Mouse (Mus musculus) CH12F3 (cell line): Measurements from ENCODE around the gene Allc.

ENCODE experiments used
- in situ Hi-C: fragments of 300-500 bp; cut with MboI; formaldehyde crosslinking; loops from 2 replicates; pipeline ENCODE4 v1.14.3; 2020; ENCODE audit warnings: low sequenced_read_pairs

Gene Allc

DNA sequence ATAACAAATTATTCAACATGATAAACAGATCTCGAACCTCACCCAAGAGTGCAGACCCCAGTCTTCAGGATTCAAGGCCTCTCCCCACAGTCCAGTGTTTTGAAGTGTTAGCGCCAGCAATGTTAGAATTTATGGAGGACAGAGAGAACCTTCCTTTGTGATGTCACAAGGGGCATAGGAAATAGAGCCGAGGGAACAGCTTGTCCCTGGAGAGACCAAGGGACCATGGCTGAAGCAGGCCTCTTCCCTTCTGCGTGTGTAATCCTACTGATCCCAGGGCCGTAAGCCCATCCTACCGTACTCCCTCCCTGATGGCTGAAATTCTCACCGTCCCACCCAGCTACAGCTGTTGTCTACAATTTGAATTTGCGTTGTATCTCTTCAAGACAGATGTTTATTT is at the start of gene Allc:
Gene Allc (minus strand): TSS at position 101 of the 400 bp plus-strand sequence.
- in situ Hi-C loops, result loop anchor here (25.0 kb wide), 1 partner anchor 1280 kb away; no protein-coding TSS in a partner anchor

DNA sequence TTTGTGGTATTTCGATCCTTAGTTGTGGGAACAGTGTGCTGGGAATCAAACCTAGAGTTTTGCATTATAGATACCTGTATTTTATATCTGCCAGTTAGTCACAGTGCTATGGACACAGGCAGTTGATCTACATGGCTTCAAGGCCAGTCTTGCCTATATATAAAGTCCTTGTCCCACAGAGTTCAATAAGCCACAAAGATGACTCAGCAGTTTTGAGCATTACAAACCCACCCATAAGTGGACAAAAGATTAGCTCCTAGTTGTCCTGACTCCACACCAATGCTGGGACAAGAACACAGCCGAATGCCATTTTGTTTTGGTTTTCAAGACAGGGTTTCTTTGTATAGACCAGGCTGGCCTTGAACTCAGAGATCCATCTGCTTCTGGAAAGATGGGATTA is 46.1 kb upstream of the Allc start:
- in situ Hi-C loops, result no loop called here

DNA sequence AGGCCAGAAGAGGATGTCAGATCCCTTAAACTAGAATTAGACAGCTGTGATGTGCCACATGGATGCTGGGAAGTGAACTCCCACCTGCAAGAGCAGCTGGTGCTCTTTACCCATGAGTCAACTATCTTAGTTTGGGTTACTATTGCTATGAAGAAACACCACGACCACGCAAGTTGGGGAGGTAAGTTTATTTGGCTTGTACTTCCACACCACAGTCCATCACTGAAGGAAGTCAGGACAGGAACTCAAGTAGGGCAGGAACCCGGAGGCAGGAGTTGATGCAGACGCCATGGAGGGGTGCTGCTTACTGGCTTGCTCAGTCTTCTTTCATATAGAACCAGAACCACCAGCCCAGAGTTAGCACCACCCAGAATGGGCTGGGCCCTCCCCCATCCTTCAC is 44.8 kb upstream of the Allc start:
- in situ Hi-C loops, result no loop called here

DNA sequence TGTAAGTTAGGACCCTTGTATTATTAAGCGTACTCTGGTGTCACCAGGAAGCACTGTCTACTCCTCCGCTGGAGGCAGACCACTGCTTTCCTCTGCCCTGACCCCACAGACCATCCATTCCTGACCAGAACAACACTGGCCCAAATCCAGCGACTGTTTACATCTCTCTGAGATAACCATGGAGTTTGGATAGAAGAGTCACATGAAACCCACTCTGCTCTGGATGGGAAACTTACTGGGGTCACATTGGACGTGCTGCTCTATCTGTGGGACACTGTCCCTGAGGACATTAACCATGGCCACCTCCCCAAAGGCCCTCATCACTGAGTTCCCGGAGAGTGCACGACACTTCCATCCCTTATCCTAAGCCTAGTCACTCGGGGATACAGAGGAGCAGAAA is 43.1 kb upstream of the Allc start:
- in situ Hi-C loops, result no loop called here

DNA sequence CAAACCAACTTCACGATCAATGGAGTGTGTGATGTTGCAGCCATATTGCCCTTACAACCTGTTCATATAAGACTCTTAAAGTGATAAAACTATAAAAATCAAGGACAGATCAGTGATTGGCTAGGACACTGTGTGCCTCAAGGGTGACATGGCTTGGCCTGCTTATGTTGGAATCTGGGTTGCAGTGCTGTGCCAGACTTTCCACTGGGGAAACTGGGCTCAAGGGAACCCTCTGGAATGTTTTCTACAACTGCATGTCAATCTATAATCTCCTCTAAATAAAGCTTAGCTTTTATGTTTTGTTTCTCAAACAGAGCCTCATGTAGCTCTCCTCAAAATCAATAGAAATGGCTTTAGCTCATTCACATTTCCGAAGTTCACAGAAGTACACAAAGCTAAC is 41.9 kb upstream of the Allc start:
- in situ Hi-C loops, result loop anchor here (25.0 kb wide), 1 partner anchor 663 kb away; no protein-coding TSS in a partner anchor

DNA sequence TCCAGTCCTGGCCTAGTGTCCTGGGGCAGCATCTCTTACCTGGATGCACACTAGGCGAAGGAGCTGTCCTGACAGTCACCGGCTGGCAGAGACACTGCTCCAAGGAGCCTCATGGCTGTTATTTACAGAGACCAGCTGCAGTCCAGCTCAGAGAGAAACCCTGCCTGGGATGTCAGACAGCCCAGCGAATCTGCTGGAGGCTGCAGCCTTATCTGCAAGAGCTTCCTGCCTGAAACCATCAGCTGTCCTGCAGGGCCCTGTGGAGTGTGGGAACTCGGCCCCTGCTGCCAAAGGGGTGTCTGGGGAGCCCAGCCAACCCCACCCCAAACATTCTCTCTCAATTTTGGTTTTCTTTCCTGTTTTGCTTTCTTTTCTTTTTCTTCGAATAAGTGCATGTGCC is 40.9 kb upstream of the Allc start, which contains the start of gene Colec11:
Gene Colec11 (minus strand): TSS at position 183 of the 400 bp plus-strand sequence.
- in situ Hi-C loops, result loop anchor here (25.0 kb wide), 1 partner anchor 664 kb away; no protein-coding TSS in a partner anchor

DNA sequence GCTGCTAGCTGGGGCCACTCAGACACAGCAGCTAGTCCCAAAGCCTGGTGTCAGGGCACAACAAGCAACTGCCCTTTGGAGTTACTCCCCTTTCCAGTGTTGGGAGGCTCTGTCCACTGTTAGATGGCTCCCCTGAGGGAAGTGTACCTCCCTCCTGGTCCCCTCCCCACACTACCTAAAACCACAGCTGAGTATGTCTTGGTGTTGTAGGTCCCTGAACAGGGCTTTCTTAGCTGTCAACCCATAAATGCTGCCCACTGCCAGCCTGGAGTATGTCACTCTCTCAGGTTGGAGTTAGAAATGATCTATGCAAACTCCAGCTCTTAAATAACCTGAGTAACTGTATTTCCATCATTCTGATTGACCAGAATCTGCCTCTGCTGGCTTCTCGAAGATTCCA is 40.3 kb upstream of the Allc start:
- in situ Hi-C loops, result loop anchor here (25.0 kb wide), 1 partner anchor 665 kb away; no protein-coding TSS in a partner anchor

DNA sequence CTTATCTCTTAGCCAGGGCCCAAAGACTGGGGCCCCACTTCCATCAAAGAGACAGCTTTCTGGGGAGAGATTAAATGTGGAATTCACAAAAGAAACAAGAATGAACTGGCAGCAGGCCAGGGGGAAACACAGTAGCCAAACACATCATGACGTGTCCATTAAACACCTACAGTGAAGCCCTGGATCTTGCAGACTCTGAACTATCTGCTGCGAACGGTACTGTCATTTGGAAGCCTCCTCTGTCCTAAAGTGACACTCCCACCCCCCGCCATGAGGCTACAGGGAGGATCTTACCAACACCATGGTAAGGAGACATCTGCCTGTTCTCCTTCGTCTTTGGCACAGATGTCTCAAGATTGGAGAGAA is 39.8 kb upstream of the Allc start:
- in situ Hi-C loops, result loop anchor here (25.0 kb wide), 1 partner anchor 665 kb away; no protein-coding TSS in a partner anchor

DNA sequence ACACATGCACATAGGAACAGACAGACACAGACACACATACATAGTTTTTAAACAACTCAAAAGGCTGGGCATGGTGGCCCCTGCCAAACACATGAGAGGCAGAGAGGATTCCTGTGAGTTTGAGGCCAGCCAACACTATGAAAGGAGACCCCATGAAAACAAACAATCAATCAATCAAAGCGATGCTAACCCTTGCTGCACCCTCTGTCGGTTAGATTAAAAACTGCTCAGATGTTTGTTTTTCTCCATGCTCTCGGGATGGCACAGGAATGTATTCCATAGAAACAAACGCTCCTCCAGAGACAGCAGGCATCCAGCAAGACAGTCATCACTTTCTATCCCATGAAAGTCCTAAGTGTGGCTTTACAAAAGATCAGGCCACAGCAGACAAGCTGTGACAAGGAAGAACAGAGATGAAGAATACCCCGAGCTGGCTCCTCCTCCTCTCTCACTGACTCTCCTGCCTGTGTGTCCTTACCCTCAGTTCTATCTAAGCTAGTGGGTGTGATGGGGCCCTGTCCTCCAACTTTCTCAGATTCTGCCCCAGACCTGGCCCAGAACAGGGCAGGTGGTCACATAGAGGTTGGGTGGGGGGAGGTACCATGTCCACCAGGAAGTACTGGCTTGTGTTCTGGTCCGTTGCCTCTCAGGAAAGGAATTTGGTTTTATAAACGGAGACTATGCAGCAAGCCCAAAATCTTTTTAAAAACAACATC is 39.3 kb upstream of the Allc start:
- in situ Hi-C loops, result loop anchor here (25.0 kb wide), 1 partner anchor 666 kb away; no protein-coding TSS in a partner anchor

DNA sequence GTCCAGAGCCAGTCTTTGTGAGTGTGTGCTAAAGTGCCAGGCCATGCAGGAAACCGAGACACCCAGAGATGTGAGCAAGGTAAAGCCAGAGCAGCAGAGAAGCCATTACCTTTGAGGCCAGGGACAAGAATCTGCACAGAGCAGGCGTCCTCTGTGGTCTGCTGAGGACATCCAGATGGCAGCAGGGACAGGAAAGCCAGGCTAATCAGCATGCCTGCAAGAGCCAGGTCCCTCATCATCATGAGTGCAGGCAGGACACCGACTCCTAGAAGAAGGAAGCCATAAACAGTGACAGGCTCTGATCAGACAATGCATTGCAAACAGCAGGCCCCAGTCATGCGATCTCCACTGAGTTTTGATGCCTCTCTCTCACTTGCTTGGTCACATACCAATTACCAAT is 35.0 kb upstream of the Allc start:
- in situ Hi-C loops, result loop anchor here (25.0 kb wide), 1 partner anchor 670 kb away; no protein-coding TSS in a partner anchor

DNA sequence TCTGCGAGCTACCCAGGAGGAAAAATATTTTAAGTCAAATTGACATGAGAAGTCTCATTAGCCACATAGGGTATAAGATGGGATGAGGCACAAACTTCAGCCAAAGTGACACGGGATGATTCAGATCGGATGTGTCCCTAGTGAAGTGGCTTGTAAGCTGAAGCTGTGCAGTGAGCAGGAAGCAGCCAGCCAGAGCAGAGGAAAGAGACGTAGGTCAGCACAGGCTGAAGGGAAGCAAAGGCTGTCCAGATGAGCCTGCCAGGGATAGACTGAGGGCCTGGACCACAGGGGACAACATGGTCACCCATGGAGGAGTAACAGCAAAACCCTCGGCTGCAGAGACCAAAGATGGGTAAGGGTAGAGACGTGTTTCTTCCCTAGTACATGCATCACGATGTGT is 32.1 kb upstream of the Allc start:
- in situ Hi-C loops, result loop anchor here (25.0 kb wide), 1 partner anchor 673 kb away; no protein-coding TSS in a partner anchor

DNA sequence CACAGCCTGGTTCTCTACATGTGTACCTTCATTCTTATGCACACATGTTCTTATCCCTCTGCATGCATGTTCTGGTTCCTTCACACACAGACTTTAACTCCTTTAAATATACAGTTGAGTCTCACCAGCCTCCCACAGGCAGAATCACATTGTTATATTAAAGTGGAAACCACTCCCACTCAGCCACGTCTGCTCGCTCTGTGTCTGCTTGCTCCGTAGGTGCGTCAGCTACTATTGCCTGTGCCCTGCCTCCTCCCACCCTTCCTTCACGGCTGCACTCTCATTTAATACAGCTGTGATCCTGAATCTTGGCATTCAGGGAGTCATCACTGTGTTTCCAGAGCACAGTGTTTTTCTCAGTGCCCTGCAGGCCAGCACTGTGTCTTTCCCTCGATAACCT is 30.1 kb upstream of the Allc start:
- in situ Hi-C loops, result loop anchor here (25.0 kb wide), 1 partner anchor 675 kb away; no protein-coding TSS in a partner anchor

DNA sequence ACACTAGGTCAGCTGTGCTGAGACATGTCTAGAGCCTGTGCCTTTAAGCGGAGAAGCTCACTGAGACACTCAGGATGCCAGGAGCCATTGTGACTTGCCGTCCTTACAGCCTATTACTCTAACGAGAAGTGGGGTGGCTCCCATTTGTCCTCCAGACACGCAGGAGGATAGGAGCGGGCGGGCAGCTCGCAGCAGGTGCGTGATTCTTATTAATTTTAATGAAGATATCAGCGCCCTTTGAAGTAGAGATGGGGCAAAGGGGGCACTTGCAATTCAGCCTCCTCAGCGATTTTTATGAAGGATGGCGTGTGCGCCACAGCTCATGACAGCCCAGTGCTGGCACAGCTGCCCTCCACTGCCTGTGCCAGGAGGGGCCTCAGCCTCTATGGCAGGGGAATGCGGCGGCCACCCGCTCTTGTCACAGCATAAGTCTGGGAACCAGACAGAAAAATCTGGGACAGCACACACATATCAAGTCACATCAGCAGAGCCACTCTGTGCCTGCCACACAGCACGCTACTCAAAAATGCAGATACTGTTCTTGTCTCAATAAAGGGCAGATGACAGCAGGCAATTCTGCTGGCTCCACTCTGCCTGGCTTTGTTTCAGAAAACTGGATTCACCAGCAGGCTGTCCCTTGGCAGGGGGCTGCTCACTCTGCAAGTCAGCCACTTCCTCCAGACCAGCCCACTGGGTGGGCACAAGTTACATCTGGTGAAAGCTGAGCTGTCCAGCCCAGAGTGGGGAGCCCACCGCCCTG is 25.4 kb upstream of the Allc start:
- in situ Hi-C loops, result loop anchor here (25.0 kb wide), 1 partner anchor 680 kb away; no protein-coding TSS in a partner anchor

DNA sequence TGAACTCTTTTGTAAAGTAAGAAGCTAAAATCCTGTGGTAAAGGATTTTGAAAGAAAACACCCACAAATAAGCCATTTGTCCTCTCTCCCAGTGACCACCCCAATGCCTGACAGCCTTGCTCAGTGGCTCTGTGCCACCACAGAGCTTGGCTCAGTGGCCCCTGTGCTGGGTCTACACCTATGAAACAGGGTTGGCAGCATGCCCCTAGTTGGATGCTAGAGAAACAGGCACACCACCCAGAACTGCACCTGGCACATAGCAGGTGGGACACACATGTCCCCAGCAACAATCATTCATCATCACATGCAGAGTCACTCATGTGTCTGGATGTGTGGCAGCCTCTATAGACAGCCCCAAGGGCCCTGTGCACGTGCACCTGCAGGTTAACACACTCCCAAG is 21.2 kb upstream of the Allc start:
- in situ Hi-C loops, result loop anchor here (25.0 kb wide), 1 partner anchor 684 kb away; no protein-coding TSS in a partner anchor

DNA sequence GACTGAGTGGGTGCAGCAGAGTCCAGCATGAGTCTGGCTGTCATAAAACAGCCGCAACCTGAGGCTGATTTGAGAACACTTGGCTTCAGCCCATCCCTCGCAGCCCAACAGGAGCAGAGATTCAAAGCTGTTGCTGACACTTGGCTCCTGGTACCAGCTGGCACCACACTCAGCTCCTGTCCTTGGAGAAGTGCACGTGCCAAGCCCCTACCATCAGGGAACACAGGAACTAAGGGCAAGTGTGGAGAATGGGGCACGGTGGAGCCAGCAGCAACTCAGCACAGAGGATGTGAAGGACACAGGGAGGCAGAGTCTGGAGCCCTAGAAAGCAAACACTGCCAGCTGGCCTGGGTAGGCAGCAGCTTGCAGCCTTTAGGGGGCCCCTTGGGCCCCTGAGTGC is 19.9 kb upstream of the Allc start:
- in situ Hi-C loops, result loop anchor here (25.0 kb wide), 1 partner anchor 685 kb away; no protein-coding TSS in a partner anchor

DNA sequence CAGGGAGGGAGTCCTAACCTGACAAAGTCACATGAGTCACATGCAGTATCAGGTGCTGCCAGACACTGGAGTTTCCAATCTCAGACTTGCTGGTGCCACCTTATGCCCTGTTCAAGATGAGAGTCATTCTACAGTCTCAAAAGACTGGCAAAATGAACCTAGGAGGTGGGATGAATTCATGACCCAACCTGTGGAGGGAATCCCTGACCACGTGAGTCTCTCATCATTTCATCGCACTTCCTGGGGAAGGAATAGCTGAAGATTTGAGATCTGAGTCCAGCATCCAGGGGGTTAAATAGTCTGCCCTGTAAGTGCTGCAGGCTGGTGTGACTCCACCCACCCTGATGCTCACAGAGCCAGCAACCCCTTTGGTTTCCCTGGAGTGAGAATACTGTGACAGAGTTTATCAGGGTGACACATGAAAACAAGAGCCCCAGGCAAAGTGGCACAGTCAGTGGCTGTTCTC is 16.2 kb upstream of the Allc start:
- in situ Hi-C loops, result loop anchor here (25.0 kb wide), 1 partner anchor 1264 kb away; no protein-coding TSS in a partner anchor

DNA sequence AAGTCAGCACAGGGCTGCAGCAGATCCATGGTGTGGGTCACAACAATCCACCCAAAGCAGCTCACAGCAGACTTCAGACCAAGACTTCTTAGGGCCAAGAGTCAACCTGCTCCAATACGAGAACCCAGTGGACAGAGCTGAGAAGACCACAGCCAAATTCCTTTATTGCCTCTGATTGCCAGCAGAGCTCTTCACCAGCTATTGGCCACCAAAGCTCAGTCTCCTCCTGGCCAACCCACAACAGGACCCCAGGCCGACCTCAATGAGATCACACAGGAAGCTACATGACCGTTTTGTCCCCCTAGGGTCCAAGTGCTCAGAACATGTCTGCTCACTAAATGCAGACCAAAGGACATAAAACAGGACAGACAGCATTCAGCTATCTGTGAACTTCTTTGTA is 15.8 kb upstream of the Allc start:
- in situ Hi-C loops, result loop anchor here (25.0 kb wide), 1 partner anchor 1264 kb away; no protein-coding TSS in a partner anchor

DNA sequence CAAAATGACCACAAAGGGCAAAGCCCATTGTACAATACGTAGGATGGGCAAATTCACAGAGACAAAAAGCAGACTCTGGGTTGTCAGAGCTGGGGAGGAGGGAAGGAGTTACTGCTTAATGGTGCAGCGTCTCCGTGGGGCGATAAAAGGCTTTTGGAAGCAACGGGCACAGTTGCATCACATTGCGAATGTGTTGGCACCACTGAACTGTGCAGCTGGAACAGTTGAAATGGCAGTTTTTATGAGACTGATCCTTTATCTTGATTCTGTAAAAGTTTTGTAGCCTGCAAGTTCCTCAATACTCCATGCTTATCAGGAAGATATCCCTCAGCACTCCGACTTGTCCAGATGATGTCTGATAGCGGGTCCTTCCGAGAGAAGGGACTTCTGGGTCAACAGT is 15.4 kb upstream of the Allc start:
- in situ Hi-C loops, result loop anchor here (25.0 kb wide), 1 partner anchor 1265 kb away; no protein-coding TSS in a partner anchor

DNA sequence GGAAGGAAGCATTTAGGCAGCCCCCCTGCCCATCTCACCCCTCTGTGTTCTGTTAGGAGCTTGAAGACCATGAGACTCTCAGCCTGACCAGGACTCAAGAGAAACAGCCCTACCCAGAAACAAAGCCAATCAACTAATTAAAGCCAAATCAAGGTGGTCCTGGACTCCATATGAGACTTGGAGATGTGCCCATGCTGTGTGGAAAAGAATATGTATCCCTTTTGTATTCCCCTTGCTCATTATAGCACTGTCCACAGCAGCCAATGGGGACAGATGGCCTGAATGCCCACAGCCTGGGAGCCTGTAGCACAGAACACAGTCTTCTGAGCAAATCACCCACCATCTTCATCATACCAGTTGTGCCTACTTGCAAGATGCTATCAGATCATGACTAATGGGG is 14.5 kb upstream of the Allc start:
- in situ Hi-C loops, result loop anchor here (25.0 kb wide), 1 partner anchor 1265 kb away; no protein-coding TSS in a partner anchor

DNA sequence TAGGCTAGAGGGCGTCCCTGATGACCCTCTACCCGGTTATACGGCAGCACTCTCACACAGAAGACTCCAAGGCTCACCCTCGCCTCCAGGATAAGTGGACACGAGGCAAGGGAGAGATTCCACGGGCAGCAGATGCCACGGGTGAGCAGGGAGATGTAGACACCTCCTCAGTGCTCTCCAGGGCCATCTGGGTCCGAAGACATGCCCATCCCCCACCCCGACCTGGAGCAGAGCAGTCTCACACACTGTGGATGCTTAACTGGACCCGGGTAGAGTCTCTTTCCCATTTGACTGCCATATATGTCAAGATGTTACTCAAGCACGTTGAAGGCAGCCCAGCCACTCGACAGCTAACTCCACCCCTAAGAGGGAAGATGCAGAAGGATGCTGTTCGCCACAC is 8.1 kb upstream of the Allc start:
- in situ Hi-C loops, result loop anchor here (25.0 kb wide), 1 partner anchor 1272 kb away; no protein-coding TSS in a partner anchor
